Mouse (Mus musculus) heart, postnatal 0 days (tissue): Measurements from ENCODE around the gene Klf16.

Source experiments
- CTCF ChIP-seq: IDR thresholded peaks from 2 replicates; pipeline ENCODE4 v1.5.1; 2016; ENCODE audit warnings: antibody characterized with exemption, control low read depth, low read depth
- EP300 ChIP-seq: IDR thresholded peaks from 2 replicates; pipeline ENCODE4 v1.6.1; 2016; ENCODE audit warnings: antibody characterized with exemption, low read depth

GRCm38 (mm10) chr10:80543873-80544272 lies 33.2 kb downstream of the Klf16 start:
- TF ChIP-seq CTCF: no peak
- TF ChIP-seq EP300: no peak
